Mouse (Mus musculus): Measurements from ENCODE around the gene Slc38a2. TPM values are rescaled to one million over a fixed set of nuclear protein-coding genes. Genes with fewer than 3 reads are reported as not detected.

The Slc38a2 gene
- total RNA-seq, 1 experiment = 262 TPM

DNA sequence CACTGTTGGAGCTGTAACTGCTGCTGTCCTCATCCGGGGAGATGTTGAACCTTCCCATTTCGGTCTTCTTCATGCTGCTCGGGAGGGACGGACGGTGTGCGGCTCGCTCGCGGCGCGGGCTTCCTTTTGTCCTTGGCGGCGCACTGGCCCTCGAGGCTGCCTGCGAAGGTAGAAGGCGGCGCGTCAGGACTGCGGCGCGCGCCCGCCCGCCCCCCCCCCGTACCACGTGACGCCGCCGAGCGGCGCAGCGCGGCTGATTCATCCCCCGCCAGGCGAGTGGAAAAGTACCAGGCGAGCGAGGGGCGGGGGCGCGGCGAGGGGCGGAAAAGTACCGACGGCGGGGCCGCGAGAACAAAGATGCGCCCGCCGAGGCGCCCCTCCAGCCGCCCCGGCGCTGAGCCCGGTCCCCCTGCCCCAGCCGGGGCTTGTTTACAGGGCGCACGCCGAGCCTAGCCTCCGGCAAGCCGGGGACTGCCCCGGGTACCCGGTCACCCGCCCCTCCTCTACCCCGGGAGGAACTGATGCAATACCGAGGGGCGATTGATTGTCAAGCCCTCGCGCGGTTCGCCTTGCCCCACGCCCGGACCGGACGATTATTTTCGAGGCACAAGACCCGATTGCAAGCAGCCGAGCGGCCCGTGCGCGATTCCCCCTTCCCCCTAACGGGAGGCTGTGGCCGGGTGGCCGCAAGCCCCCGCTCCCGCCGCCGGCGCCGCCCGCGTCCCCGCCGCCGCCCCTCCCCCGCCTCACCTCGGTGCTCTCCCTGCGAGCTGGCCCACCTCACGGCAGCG, 677 bp downstream of the Slc38a2 start:
- in situ Hi-C loops (cut with MboI; ENCODE audit: low sequenced_read_pairs in 2 of 2, unreplicated experiment in 2 of 2) = no loop called here
- H3K9ac ChIP-seq (ENCODE audit: insufficient read depth, low read depth, low read length, poor library complexity, severe bottlenecking) = peak overlapping the region; percentile 100
- peak overlapping the region; percentile 99 for H3K27ac ChIP-seq (ENCODE audit: insufficient read depth, low read depth, low read length, poor library complexity, severe bottlenecking)
- peak overlapping the region; percentile 67 to 100 for H3K4me3 ChIP-seq (ENCODE audit: insufficient read depth in 1 of 2, low read depth in 1 of 2, low read length in 2 of 2, poor library complexity in 1 of 2, severe bottlenecking in 1 of 2)
- no peak for DNase-seq (ENCODE audit: low read depth, low spot score)
- no peaks in the 10 kb centered on the region for H3K9me3 ChIP-seq (ENCODE audit: control insufficient read depth, insufficient read depth, low read depth, low read length)
- peaks cover 2 to 17% of the 10 kb centered on the region in 2 experiments for H3K4me1 ChIP-seq (ENCODE audit: control insufficient read depth in 2 of 2, insufficient read depth in 2 of 2, low read length in 2 of 2, poor library complexity in 1 of 2)
- peaks cover 44% of the 10 kb centered on the region for H3K36me3 ChIP-seq (ENCODE audit: control insufficient read depth, insufficient read depth, low read length, poor library complexity, severe bottlenecking)
- TF ChIP-seq ZC3H11A (IDR thresholded peaks at IDR 0.05; ENCODE audit: borderline replicate concordance, low read depth, low read length) (no peak), ZNF384 (IDR thresholded peaks at IDR 0.05; ENCODE audit: low read depth, low read length) (no peak), CHD2 (IDR thresholded peaks at IDR 0.05; ENCODE audit: low read depth, low read length) (no peak), HCFC1 (IDR thresholded peaks at IDR 0.05; ENCODE audit: borderline replicate concordance, insufficient read depth, low read length) (no peak), MAFK (IDR thresholded peaks at IDR 0.05; ENCODE audit: insufficient read depth, low read depth, low read length) (no peak)

DNA sequence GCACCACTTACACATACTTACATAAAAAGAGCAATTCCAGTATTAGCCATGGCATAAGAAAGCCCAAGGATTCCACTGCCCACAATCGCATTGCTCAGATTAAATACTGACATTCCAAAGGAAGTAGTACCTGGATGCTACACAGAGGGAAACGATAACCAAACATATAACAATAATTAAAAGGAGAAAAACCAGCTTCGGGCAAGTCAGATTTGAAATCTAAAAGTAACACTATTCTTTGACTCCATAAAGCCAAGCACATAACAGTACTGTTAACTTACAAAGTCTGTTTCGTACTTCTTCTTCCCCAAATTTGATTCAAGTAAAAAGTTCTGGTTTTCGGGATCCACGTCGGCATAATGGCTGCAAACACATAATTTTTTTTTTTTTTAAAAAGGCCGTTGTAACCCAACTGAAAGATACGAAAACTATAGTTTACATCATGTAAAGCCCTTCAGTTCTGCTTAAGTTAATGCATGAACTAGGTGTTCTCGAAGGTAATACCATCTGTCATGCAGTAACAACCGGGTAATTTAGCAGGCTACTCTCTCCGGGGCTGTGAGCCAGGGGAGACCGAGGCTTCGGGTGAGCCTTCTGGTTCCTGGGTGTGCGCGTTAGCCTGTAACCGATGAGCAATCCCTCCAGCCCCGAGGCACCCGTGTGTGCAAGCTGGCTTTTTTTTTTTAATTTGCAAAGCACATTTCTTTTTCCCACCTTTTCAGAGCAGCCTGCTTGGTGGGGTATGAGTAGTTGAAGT, 1.5 kb downstream of the Slc38a2 start:
- H3K9ac ChIP-seq (ENCODE audit: insufficient read depth, low read depth, low read length, poor library complexity, severe bottlenecking) = peak overlapping the region; percentile 100
- peak overlapping the region; percentile 54 for H3K27ac ChIP-seq (ENCODE audit: insufficient read depth, low read depth, low read length, poor library complexity, severe bottlenecking)
- peaks cover 51% of the 10 kb centered on the region for H3K36me3 ChIP-seq (ENCODE audit: control insufficient read depth, insufficient read depth, low read length, poor library complexity, severe bottlenecking)
- H3K9me3 ChIP-seq (ENCODE audit: control insufficient read depth, insufficient read depth, low read depth, low read length) = no peaks in the 10 kb centered on the region
- DNase-seq (ENCODE audit: low read depth, low spot score) = no peak
- H3K4me1 ChIP-seq (ENCODE audit: control insufficient read depth in 2 of 2, insufficient read depth in 2 of 2, low read length in 2 of 2, poor library complexity in 1 of 2) = peaks cover 2 to 12% of the 10 kb centered on the region in 2 experiments
- TF ChIP-seq ZNF384 (IDR thresholded peaks at IDR 0.05; ENCODE audit: low read depth, low read length) (no peak), ZC3H11A (IDR thresholded peaks at IDR 0.05; ENCODE audit: borderline replicate concordance, low read depth, low read length) (no peak), HCFC1 (IDR thresholded peaks at IDR 0.05; ENCODE audit: borderline replicate concordance, insufficient read depth, low read length) (no peak), CHD2 (IDR thresholded peaks at IDR 0.05; ENCODE audit: low read depth, low read length) (no peak), MAFK (IDR thresholded peaks at IDR 0.05; ENCODE audit: insufficient read depth, low read depth, low read length) (no peak)
- peak overlapping the region; percentile 67 to 100 for H3K4me3 ChIP-seq (ENCODE audit: insufficient read depth in 1 of 2, low read depth in 1 of 2, low read length in 2 of 2, poor library complexity in 1 of 2, severe bottlenecking in 1 of 2)
- in situ Hi-C loops (cut with MboI; ENCODE audit: low sequenced_read_pairs in 2 of 2, unreplicated experiment in 2 of 2) = no loop called here

DNA sequence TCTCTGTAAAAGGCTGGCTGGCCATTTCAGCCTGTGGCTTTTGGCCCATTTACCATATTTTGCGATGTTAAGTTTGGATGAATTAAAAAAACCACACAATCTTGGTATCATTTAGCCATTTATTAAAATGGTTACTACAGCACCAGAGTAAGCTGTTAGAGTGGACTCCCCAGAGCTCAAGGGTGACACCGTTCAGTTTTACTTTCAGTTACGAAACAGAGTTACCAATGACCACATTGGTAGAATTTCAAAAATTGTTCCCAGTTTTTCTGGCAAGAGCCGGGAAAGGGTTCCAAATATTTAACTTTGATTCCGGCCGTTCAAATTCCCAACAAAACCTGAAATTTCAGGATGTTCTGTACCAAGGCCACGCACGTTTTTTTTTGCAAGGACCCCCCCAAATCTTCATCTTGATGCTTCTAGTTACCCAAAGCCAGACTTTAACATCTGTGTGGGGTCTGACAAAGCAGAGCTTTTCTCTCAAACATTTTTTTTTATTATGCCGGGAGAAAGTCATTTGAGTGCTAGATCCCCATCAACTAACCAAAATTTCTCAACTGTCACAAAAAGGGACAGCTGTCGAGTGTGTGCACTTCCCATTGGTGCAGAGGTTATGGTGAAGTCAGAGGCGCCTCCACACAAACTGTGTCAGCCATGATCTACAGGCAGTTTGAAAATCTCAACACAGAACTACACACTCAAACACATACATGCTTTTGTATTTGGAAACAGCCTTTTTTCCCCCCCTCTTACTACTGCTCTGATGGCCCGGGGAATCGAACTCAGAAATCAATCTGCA, 2.8 kb downstream of the Slc38a2 start:
- TF ChIP-seq MAFK (IDR thresholded peaks at IDR 0.05; ENCODE audit: insufficient read depth, low read depth, low read length) (no peak), CHD2 (IDR thresholded peaks at IDR 0.05; ENCODE audit: low read depth, low read length) (no peak), ZNF384 (IDR thresholded peaks at IDR 0.05; ENCODE audit: low read depth, low read length) (no peak)

More for the DNA sequence above, 2.8 kb downstream of the Slc38a2 start:
- Histone ChIP-seq H3K4me3 (ENCODE audit: insufficient read depth in 1 of 2, low read depth in 1 of 2, low read length in 2 of 2, poor library complexity in 1 of 2, severe bottlenecking in 1 of 2) (peak overlapping the region; percentile 67 to 100; a peak in 3 of 4 replicates), H3K27ac (ENCODE audit: insufficient read depth, low read depth, low read length, poor library complexity, severe bottlenecking) (no peak overlapping the region), H3K4me1 (ENCODE audit: control insufficient read depth in 2 of 2, insufficient read depth in 2 of 2, low read length in 2 of 2, poor library complexity in 1 of 2) (peaks cover 2 to 8% of the 10 kb centered on the region in 2 experiments), H3K9ac (ENCODE audit: insufficient read depth, low read depth, low read length, poor library complexity, severe bottlenecking) (no peak overlapping the region; the same call in 1 of the 2 replicates), H3K9me3 (ENCODE audit: control insufficient read depth, insufficient read depth, low read depth, low read length) (no peaks in the 10 kb centered on the region), H3K36me3 (ENCODE audit: control insufficient read depth, insufficient read depth, low read length, poor library complexity, severe bottlenecking) (peaks cover 65% of the 10 kb centered on the region)
- in situ Hi-C loops (cut with MboI; ENCODE audit: low sequenced_read_pairs in 2 of 2, unreplicated experiment in 2 of 2) = no loop called here
- DNase-seq (ENCODE audit: low read depth, low spot score) = no peak
